Mouse (Mus musculus) brain, embryonic 14.5 days (tissue): ENCODE data around the gene Msantd3.

ENCODE experiments used
- CTCF ChIP-seq: fragments of 200-500 bp; IDR thresholded peaks from 2 replicates; pipeline ENCODE4 v1.5.1; 2012; ENCODE audit warnings: inconsistent platforms, mild to moderate bottlenecking, moderate library complexity, borderline replicate concordance; ENCODE audit not compliant: insufficient read depth, insufficient read length; ENCODE audit errors: extremely low read depth
- POLR2A ChIP-seq: fragments of 200-500 bp; IDR thresholded peaks from 2 replicates; pipeline ENCODE4 v1.6.1; 2012; ENCODE audit warnings: mild to moderate bottlenecking, inconsistent platforms, borderline replicate concordance; ENCODE audit not compliant: poor library complexity, insufficient read depth, insufficient read length, severe bottlenecking; ENCODE audit errors: extremely low read depth

GRCm38 (mm10) chr4:48581201-48581600, 41.5 kb downstream of the Msantd3 start:
- TF ChIP-seq CTCF: no peak
- TF ChIP-seq POLR2A: no peak
